Mouse (Mus musculus) fat pad, adult 2 months (tissue): Measurements from ENCODE around the gene Pkd1l1.

Experiments
- DNase-seq: peaks from one replicate; pipeline ENCODE4 v3.0.0-alpha.2; 2011; ENCODE audit warnings: low read depth, low spot score; ENCODE audit errors: extremely low read depth

The Pkd1l1 gene

GRCm38 (mm10) chr11:8826046-8826445, 147.0 kb downstream of the Pkd1l1 start:
- no peak for DNase-seq

GRCm38 (mm10) chr11:8825413-8825812, 147.7 kb downstream of the Pkd1l1 start:
- DNase-seq = no peak

GRCm38 (mm10) chr11:8821403-8821802, 151.7 kb downstream of the Pkd1l1 start:
- DNase-seq = no peak

- no peak for DNase-seq
Observed at GRCm38 (mm10) chr11:8817376-8817775, 155.7 kb downstream of the Pkd1l1 start.

DNA sequence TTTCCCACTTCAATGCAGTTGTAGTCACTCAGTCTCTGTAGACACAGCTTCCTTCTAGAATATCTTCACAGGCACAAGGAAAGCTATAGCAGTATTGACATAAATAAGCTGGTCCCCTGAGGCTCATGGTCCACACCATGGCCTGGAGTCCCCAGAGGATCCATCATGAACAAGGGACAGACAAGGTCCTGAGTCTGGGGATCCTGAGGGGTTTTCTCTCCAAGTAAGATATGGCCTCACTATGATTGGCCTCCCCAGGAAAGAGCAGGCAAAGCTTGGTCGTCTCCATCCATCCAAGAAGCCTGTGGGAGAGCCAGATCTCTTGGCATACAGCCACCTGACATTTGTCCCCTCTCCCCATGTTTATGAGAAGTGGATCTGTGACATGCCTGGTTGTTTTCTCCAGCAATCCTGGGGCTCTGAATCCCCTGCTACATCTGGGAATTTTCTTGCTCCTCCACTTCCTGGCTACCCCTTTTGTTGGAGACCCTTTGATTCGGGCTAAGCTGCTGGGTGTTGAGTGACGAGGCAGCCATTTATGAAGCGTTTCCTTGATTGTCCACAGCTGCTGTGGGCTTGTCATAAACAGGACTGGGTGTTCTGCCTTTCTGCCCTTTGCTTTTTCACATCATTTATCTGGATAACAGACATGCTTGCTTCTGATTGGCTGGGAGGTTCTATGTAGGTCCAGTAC, 158.8 kb downstream of the Pkd1l1 start:
- DNase-seq = no peak

DNA sequence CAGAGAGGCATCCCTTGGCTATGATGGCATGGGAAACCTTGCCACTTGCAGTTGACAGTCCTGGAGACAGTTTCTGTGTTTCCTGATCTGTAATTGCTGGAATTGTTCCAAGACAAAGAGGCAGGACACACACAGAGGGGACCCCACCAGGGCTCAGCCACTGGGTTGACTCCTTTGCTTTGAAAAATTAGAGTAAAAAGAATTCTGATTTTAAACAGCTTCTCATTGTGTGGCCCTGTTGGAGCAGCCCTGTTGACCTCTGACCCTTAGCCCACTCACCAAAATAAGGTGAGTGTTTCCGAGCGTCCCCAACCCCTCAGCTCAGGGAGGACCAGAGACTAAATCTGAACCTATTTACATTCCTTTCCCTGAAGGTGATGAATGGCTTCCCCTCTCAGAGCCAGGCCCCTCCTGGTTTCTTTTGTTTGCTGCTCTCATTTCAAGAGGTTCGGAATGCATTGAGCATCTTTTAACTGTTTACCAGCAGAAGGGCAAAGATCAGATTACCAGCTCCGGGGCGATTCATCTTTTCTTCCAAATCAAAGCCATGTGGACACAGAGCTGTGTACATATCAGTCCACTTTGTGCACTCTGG, 161.5 kb downstream of the Pkd1l1 start:
- no peak for DNase-seq

- DNase-seq = no peak
Observed at GRCm38 (mm10) chr11:8809644-8810043, 163.4 kb downstream of the Pkd1l1 start.

GRCm38 (mm10) chr11:8807009-8807408, 166.1 kb downstream of the Pkd1l1 start:
- no peak for DNase-seq

- no peak for DNase-seq
Observed at GRCm38 (mm10) chr11:8804178-8804577, 168.9 kb downstream of the Pkd1l1 start.

DNA sequence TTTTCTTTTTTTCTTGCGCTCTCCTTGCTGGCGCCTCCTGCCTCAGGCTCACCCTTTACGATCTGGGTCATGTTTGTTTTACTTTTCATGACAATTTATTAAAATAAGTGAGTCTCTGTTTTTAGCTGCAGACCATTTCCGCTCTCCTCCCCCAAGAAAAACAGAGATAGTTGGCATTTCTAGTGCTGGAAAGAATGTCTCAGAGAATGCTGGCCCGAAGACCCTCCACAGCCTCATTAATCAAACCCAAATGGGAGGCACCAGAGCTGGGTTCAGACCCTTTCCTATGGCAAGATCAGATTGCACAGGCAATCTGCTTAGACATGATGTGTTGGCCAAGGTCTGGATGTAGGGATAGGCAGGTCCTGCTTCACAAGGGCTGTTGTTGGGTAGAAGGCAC, 175.6 kb downstream of the Pkd1l1 start:
- DNase-seq = no peak

- DNase-seq = no peak
Observed at GRCm38 (mm10) chr11:8795031-8795430, 178.0 kb downstream of the Pkd1l1 start.

DNA sequence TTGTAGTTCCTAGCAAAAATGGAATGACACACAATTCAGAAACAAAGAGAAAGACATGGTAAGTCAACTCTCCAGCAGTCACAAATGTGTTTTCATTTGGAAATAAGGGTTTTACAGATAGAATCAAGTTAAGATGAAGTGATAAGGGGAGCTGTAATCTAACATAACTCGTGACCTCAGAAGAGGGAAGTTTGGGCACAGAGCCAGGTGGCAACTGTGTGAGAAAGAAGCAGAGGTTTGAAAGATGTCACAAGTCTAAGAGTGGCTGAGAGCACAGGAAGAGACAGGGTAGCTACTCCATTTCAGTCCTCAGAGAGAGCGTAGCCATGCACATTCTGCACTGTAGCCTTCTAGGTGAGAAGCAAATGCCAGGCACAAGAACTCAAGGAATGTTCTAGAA, 180.9 kb downstream of the Pkd1l1 start:
- DNase-seq = no peak

GRCm38 (mm10) chr11:8789186-8789585, 183.9 kb downstream of the Pkd1l1 start:
- no peak for DNase-seq

DNA sequence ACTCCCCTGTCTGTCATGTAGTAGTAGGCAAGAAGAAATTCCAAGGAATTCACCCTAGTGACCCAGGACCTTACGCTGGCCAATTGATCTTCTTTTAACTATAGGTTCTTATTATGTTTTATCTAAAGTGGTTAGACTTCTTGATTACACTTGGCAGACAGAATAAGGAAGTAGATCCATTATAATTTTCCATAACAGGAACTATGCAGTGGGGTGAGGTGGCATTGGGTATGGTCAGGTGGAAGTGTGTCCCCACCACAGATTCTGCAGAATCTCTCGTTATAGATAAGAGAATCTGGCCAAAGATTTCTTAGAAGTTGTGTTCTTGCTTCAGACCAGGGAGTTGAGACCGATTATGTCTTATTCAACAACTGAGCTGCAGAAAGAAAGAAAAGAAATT, 185.5 kb downstream of the Pkd1l1 start:
- no peak for DNase-seq

- DNase-seq = no peak
Observed at GRCm38 (mm10) chr11:8784413-8784812, 188.7 kb downstream of the Pkd1l1 start.

- no peak for DNase-seq
Observed at GRCm38 (mm10) chr11:8782141-8782465, 191.0 kb downstream of the Pkd1l1 start.

DNA sequence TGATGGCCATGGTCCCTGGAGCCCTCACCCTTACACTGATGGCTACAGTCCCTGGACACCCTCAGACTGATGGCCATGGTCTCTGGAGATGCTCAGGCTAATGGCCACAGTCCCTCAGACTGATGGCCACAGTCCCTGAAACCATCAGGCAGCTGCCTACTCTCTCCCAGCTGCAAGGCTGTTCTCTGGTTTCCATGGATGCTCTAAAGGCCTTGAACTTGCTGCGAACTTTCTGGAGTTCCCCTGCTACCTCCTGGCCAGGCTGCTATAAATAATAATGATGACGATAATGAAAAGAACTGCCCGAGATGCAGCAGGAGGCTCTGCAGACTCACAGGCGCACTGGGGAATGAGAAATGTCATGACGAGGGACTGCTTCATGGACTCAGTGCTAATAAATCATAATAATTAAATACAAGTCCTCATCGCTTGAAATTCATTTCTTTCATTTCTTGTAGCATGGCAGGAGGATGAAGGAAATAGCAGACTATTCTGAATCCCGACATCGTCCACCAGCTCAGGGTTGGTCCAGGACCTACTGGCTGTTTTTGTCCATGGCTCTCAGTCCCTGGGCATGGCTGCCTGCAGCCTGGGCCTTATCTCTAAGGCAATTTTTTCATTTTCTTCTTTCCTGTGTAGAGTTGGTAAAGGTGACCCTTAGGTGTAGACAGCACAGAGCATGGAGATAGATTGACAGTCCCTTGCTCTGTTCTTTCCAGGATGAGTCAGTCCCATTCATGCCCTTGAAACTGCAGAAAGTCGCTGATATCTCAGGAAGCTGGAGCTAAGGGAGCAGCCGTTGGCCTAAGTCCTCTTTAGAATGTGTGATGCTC, 191.5 kb downstream of the Pkd1l1 start:
- DNase-seq = no peak

- peak; percentile 11 for DNase-seq
Observed at GRCm38 (mm10) chr11:8779427-8779826, 193.6 kb downstream of the Pkd1l1 start.
